Mouse (Mus musculus) limb, embryonic 14.5 days (tissue): Measurements from ENCODE around the gene Lexm. TPM values are rescaled to one million over a fixed set of nuclear protein-coding genes. Genes with fewer than 3 reads are reported as not detected.

Experiments used
- ATAC-seq: fragments of 200-750 bp; cut with Nextera tagmentation; 2 replicates; pipeline ENCODE4 v1.8.0; 2017; ENCODE audit warnings: low read depth, moderate number of reproducible peaks, moderate TSS enrichment; ENCODE audit not compliant: low FRiP score
- DNase-seq: peaks from one replicate; pipeline ENCODE4 v3.0.0-alpha.2; 2015; ENCODE audit warnings: low spot score
- H3K27ac ChIP-seq: fragments of 300-500 bp; sonication (generic); replicated peaks from 2 replicates; pipeline ENCODE4 v1.5.1; 2014; ENCODE audit warnings: low read depth, mild to moderate bottlenecking, low read length, moderate library complexity, mixed read lengths
- H3K27me3 ChIP-seq: fragments of 300-500 bp; sonication (generic); 2 replicates; pipeline ENCODE4 v1.6.1; 2014; ENCODE audit warnings: low read length, mixed read lengths; ENCODE audit not compliant: control insufficient read depth, insufficient read depth
- H3K36me3 ChIP-seq: fragments of 300-500 bp; sonication (generic); 2 replicates; pipeline ENCODE4 v1.6.1; 2014; ENCODE audit warnings: mild to moderate bottlenecking, low read length, moderate library complexity, mixed read lengths; ENCODE audit not compliant: control insufficient read depth, insufficient read depth
- H3K4me1 ChIP-seq: fragments of 300-500 bp; sonication (generic); 2 replicates; pipeline ENCODE4 v1.6.1; 2014; ENCODE audit warnings: antibody characterized with exemption, low read length, mixed read lengths; ENCODE audit not compliant: control insufficient read depth, insufficient read depth
- H3K4me2 ChIP-seq: fragments of 300-500 bp; sonication (generic); replicated peaks from 2 replicates; pipeline ENCODE4 v1.6.1; 2014; ENCODE audit warnings: low read depth, mild to moderate bottlenecking, low read length, moderate library complexity; ENCODE audit not compliant: severe bottlenecking
- H3K4me3 ChIP-seq: fragments of 300-500 bp; sonication (generic); replicated peaks from 2 replicates; pipeline ENCODE4 v1.5.1; 2014; ENCODE audit warnings: low read length
- H3K9ac ChIP-seq: fragments of 300-500 bp; sonication (generic); 2 replicates; pipeline ENCODE4 v1.6.1; 2014; ENCODE audit warnings: mild to moderate bottlenecking, low read depth, low read length, moderate library complexity; ENCODE audit not compliant: severe bottlenecking
- H3K9me3 ChIP-seq: fragments of 300-500 bp; sonication (generic); 2 replicates; pipeline ENCODE4 v1.6.1; 2016; ENCODE audit warnings: low read length; ENCODE audit not compliant: control insufficient read depth
- POLR2A ChIP-seq: fragments of 200-500 bp; IDR thresholded peaks from 2 replicates; pipeline ENCODE4 v1.8.0; 2012; ENCODE audit warnings: inconsistent platforms, mild to moderate bottlenecking, moderate library complexity, borderline replicate concordance; ENCODE audit not compliant: insufficient read depth, insufficient read length; ENCODE audit errors: extremely low read depth
- WGBS: fragments of 180-500 bp; shearing (Covaris S2); extraction: QIAGEN DNeasy Blood & Tissue Kit; methylation state at CpG from one replicate; pipeline ENCODE4 v1.1.7; 2014; 5-methylcytosine and 5-hydroxymethylcytosine counted together
- polyA plus RNA-seq, 2 experiments: library from polyadenylated mRNA; depleted of rRNA in 1 of 2; stranded (reverse) in 1 of 2; unstranded in 1 of 2; fragments of >200 nt; fragmentation: Nextera tagmentation in 1 of 2; extraction: Ambion mirVana in 1 of 2; gene quantifications; 2 replicates each; pipeline versions ENCODE4 v1.2.1 to v1.2.3; 2012 to 2014

Gene Lexm
- polyA plus RNA-seq, 2 experiments: not detected

DNA sequence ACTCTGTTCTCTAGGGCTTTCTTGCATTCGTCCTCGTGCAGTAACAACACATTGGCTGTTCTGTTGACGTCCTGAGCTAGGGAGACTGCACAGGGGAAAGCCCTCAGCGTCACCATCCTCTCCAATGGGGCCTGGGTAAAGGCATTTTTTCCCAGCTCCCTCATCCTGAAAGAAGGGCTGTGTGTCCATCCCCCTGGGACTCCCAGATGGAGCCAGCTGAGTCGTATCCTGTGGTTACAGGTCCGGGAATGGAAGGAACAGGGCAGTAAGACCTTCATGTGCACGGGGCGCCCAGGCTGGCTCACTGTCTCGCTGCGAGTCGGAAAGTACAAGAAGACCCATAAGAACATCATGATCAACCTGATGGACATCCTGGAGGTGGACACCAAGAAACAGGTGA lies 52.9 kb downstream of the Lexm start:
- peaks cover 42% of the 10 kb centered on the region for H3K36me3 ChIP-seq
- H3K27me3 ChIP-seq: no peaks in the 10 kb centered on the region
- no peak overlapping the region for H3K9ac ChIP-seq
- ATAC-seq (no peak), DNase-seq (no peak)
- no peak overlapping the region for H3K4me2 ChIP-seq
- WGBS: 90% methylated on average over 11 of the region's 11 CpGs
- H3K27ac ChIP-seq: no peak overlapping the region
- TF ChIP-seq POLR2A: no peak
- peaks cover 29% of the 10 kb centered on the region for H3K4me1 ChIP-seq
- no peaks in the 10 kb centered on the region for H3K9me3 ChIP-seq
- H3K4me3 ChIP-seq: no peak overlapping the region

DNA sequence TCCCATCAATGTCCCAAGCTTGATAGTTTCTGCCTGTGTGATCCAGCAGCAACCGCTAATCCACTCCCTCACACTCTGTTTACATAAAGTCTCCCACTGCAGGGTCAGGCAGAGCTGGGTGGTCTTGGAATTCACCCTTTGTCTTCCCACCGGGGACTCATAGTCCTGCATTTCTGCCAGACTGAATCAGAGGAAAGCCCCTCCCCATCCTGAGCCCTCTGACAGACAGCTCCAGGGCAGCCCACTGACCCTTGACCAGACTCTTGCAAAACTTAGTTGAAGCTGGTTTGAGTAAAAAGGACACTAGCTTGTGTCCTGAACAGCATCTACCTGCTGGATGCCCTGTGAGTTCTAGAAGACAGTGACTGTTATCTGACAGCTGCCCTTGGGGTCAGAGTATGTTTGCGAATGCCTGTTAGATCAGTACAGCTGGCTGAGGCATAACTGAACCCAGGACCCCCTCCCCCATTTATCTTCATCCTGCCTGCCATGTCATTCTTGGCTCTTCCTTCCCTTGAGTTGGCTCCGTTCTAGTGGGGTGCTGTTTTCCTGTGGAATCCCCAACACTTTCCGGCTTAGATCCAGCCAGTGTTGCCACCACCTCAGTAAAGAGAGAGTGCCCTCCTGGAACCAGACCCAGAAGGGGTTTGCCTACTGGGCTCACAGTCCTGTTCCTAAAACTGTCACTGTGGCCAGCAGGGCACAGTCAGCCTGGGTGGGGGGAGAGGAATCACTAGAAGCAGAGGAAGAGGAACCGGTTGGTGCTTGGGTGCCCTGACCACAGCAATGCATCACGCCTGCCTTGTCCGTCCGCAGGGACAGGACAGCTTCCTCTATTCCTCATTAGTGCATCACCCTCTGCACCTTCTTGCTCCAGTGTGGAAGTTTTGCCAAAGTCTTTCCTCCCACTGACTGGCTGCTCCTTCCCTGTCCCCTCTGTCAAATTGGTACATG lies 53.9 kb downstream of the Lexm start:
- no peaks in the 10 kb centered on the region for H3K9me3 ChIP-seq
- H3K27me3 ChIP-seq: no peaks in the 10 kb centered on the region
- H3K27ac ChIP-seq: no peak overlapping the region
- DNase-seq (no peak), ATAC-seq (no peak)
- H3K4me3 ChIP-seq: peak overlapping the region; percentile 80
- peak overlapping the region; percentile 83 for H3K4me2 ChIP-seq
- H3K4me1 ChIP-seq: peaks cover 29% of the 10 kb centered on the region
- H3K36me3 ChIP-seq: peaks cover 40% of the 10 kb centered on the region
- TF ChIP-seq POLR2A: no peak
- no peak overlapping the region for H3K9ac ChIP-seq
- WGBS: 64% methylated on average over 9 of the region's 9 CpGs

DNA sequence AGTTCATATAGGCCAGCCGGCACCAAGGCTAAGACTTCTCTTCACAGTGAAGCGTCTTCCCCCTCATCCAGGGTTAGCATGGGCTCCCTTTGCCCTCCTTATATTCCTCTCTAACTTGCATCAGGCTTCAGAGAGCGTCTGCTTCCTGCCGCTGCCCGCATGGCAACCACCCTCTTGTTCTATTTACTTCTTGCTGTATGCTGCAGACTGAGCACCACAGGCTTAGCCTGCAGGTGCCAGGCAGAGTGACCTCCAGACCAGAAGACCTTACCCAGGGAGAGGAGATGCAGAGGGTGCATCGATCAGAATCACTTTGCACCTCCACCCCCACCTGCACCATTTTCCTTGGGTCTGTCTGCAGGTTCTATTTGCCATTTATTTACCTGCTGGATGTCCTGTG lies 55.0 kb downstream of the Lexm start:
- no peak for ATAC-seq
- Histone ChIP-seq H3K27ac (no peak overlapping the region), H3K36me3 (peaks cover 33% of the 10 kb centered on the region), H3K4me2 (peak overlapping the region; percentile 83), H3K27me3 (no peaks in the 10 kb centered on the region), H3K4me3 (peak overlapping the region; percentile 80), H3K4me1 (peaks cover 29% of the 10 kb centered on the region), H3K9ac (peak overlapping the region; percentile 58), H3K9me3 (no peaks in the 10 kb centered on the region)
- no peak for DNase-seq
- TF ChIP-seq POLR2A: no peak
- 18% methylated on average over 6 of the region's 6 CpGs for WGBS

DNA sequence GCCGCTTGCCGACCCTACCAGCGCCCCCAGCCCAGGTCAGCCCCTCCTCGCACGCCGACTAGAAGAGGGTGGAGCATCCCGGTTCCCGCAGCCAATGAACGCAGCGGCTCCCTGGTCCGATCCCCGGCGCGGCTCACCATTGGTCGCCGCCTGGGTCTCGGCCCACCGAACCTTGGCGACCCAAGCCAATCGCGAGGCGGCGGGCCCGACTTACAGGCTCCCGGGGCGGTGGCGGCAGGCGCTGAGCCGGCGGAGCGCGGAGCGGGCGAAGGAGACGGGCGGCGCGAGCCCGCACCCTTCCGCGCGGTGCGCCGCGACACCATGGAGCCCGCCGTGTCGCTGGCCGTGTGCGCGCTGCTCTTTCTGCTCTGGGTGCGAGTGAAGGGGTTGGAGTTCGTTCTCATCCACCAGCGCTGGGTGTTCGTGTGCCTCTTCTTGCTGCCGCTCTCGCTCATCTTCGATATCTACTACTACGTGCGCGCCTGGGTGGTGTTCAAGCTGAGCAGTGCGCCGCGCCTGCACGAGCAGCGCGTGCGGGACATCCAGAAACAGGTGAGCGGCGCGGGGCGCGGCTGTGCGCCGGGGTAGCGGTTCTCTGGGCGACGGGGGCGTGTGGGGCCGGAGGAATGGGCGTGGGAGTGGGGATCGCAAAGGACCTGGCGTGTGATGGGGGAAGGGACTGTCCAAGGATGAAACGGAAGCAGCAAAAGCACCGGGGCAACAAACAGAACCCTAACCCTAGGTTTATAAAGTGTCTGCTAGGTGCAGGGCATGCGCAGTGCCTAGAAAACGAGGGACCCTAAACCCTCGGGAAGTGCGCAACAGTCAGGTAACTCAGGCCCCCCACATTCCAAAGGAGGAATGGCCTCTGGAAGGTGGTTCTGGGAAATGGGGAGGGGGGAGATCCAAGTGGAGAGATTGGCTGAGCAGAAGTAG lies 55.9 kb downstream of the Lexm start, which contains the start of gene Dhcr24:
Gene Dhcr24 (plus strand): TSS at position 193 of the 936 bp plus-strand sequence.
- Histone ChIP-seq H3K4me3 (peak within 1 kb of the TSS; percentile 80), H3K36me3 (peaks cover 25% of the 10 kb centered on the region), H3K9me3 (no peaks in the 10 kb centered on the region), H3K9ac (peak within 1 kb of the TSS; percentile 58), H3K4me1 (peaks cover 29% of the 10 kb centered on the region), H3K27me3 (no peaks in the 10 kb centered on the region), H3K27ac (no peak within 1 kb of the TSS; the same call in 1 of the 2 replicates), H3K4me2 (peak within 1 kb of the TSS; percentile 83)
- DNase-seq: peak; percentile 95
- peak; percentile 99 for ATAC-seq
- TF ChIP-seq POLR2A: 0 out of 2 replicates have a peak, but pooled peaks have one; percentile 62
- WGBS: under 1% methylated on average over 81 of the region's 89 CpGs
